Mouse (Mus musculus): ENCODE results near the gene Pacsin2. TPM values are rescaled to one million over a fixed set of nuclear protein-coding genes. Genes with fewer than 3 reads are reported as not detected.
A peak's percentile ranks its signal among the peaks of the same experiment; 100 is the strongest.

Gene Pacsin2
- polyA plus RNA-seq, 1 experiment from 2014 or later, result 70.8 TPM

- Histone ChIP-seq H3K36me3 (no peaks in the 10 kb centered on the region), H3K4me1 (replicated peaks) (peaks cover 55% of the 10 kb centered on the region), H3K9me3 (no peaks in the 10 kb centered on the region), H3K4me2 (replicated peaks) (no peak overlapping the region), H3K9ac (no peak overlapping the region), H3K4me3 (replicated peaks) (no peak overlapping the region), H3K27ac (no peak overlapping the region), H3K27me3 (replicated peaks) (no peaks in the 10 kb centered on the region)
- peak; percentile 87 for ATAC-seq
- WGBS, result 36% methylated on average over 6 of the region's 6 CpGs
Observed at GRCm38 (mm10) chr15:83444425-83444824, 20.0 kb downstream of the Pacsin2 start.

- H3K4me2 ChIP-seq (replicated peaks), result no peak overlapping the region
- 89% methylated on average over 4 of the region's 4 CpGs for WGBS
- no peaks in the 10 kb centered on the region for H3K36me3 ChIP-seq
- H3K9me3 ChIP-seq, result no peaks in the 10 kb centered on the region
- H3K4me1 ChIP-seq (replicated peaks), result peaks cover 42% of the 10 kb centered on the region
- ATAC-seq, result no peak
- no peak overlapping the region for H3K9ac ChIP-seq
- no peak overlapping the region for H3K27ac ChIP-seq
- H3K4me3 ChIP-seq (replicated peaks), result no peak overlapping the region
- no peaks in the 10 kb centered on the region for H3K27me3 ChIP-seq (replicated peaks)
Observed at GRCm38 (mm10) chr15:83442495-83443037, 21.8 kb downstream of the Pacsin2 start.

GRCm38 (mm10) chr15:83440726-83441125 lies 23.7 kb downstream of the Pacsin2 start:
- no peaks in the 10 kb centered on the region for H3K9me3 ChIP-seq
- no peaks in the 10 kb centered on the region for H3K27me3 ChIP-seq (replicated peaks)
- peaks cover 27% of the 10 kb centered on the region for H3K4me1 ChIP-seq (replicated peaks)
- no peak overlapping the region for H3K4me3 ChIP-seq (replicated peaks)
- no peak for ATAC-seq
- WGBS, result 49% methylated on average over 5 of the region's 5 CpGs
- no peak overlapping the region for H3K4me2 ChIP-seq (replicated peaks)
- no peak overlapping the region for H3K27ac ChIP-seq
- H3K36me3 ChIP-seq, result no peaks in the 10 kb centered on the region
- no peak overlapping the region for H3K9ac ChIP-seq

GRCm38 (mm10) chr15:83436541-83436940 lies 27.9 kb downstream of the Pacsin2 start:
- H3K4me3 ChIP-seq (replicated peaks), result no peak overlapping the region
- no peak overlapping the region for H3K27ac ChIP-seq
- no peaks in the 10 kb centered on the region for H3K27me3 ChIP-seq (replicated peaks)
- H3K4me1 ChIP-seq (replicated peaks), result peaks cover 20% of the 10 kb centered on the region
- H3K9ac ChIP-seq, result no peak overlapping the region
- WGBS, result 90% methylated on average over 9 of the region's 9 CpGs
- no peaks in the 10 kb centered on the region for H3K9me3 ChIP-seq
- no peaks in the 10 kb centered on the region for H3K36me3 ChIP-seq
- no peak for ATAC-seq
- H3K4me2 ChIP-seq (replicated peaks), result no peak overlapping the region

- no peak overlapping the region for H3K9ac ChIP-seq
- no peaks in the 10 kb centered on the region for H3K36me3 ChIP-seq
- H3K4me3 ChIP-seq (replicated peaks), result no peak overlapping the region
- ATAC-seq, result no peak
- no peaks in the 10 kb centered on the region for H3K9me3 ChIP-seq
- H3K27ac ChIP-seq, result no peak overlapping the region
- peaks cover 20% of the 10 kb centered on the region for H3K4me1 ChIP-seq (replicated peaks)
- WGBS, result 77% methylated on average over 8 of the region's 8 CpGs
- no peak overlapping the region for H3K4me2 ChIP-seq (replicated peaks)
- H3K27me3 ChIP-seq (replicated peaks), result no peaks in the 10 kb centered on the region
Observed at GRCm38 (mm10) chr15:83435324-83436090, 28.9 kb downstream of the Pacsin2 start.

- Histone ChIP-seq H3K4me2 (replicated peaks) (no peak overlapping the region), H3K27me3 (replicated peaks) (no peaks in the 10 kb centered on the region), H3K36me3 (no peaks in the 10 kb centered on the region), H3K4me3 (replicated peaks) (no peak overlapping the region), H3K9ac (no peak overlapping the region), H3K4me1 (replicated peaks) (peaks cover 22% of the 10 kb centered on the region), H3K9me3 (no peaks in the 10 kb centered on the region), H3K27ac (no peak overlapping the region)
- no peak for ATAC-seq
- 76% methylated on average over 4 of the region's 4 CpGs for WGBS
Observed at GRCm38 (mm10) chr15:83434692-83435091, 29.7 kb downstream of the Pacsin2 start.

GRCm38 (mm10) chr15:83433344-83433743 lies 31.1 kb downstream of the Pacsin2 start:
- no peak for ATAC-seq
- peaks cover 23% of the 10 kb centered on the region for H3K4me1 ChIP-seq (replicated peaks)

GRCm38 (mm10) chr15:83432231-83433031 lies 32.0 kb downstream of the Pacsin2 start:
- peak overlapping the region; percentile 37 for H3K4me2 ChIP-seq (replicated peaks)
- H3K27ac ChIP-seq, result peak overlapping the region; percentile 69
- H3K4me1 ChIP-seq (replicated peaks), result peaks cover 23% of the 10 kb centered on the region
- 28% methylated on average over 15 of the region's 15 CpGs for WGBS
- no peaks in the 10 kb centered on the region for H3K27me3 ChIP-seq (replicated peaks)
- H3K9ac ChIP-seq, result peak overlapping the region; percentile 21; the same call in 1 of the 2 replicates
- H3K4me3 ChIP-seq (replicated peaks), result peak overlapping the region; percentile 7; the same call in 1 of the 2 replicates
- H3K36me3 ChIP-seq, result no peaks in the 10 kb centered on the region
- peak; percentile 90 for ATAC-seq
- no peaks in the 10 kb centered on the region for H3K9me3 ChIP-seq

More at GRCm38 (mm10) chr15:83433344-83433743, 31.1 kb downstream of the Pacsin2 start:
- Histone ChIP-seq H3K27ac (peak overlapping the region; percentile 69), H3K9me3 (no peaks in the 10 kb centered on the region), H3K9ac (no peak overlapping the region), H3K4me2 (replicated peaks) (no peak overlapping the region), H3K4me3 (replicated peaks) (no peak overlapping the region), H3K27me3 (replicated peaks) (no peaks in the 10 kb centered on the region), H3K36me3 (no peaks in the 10 kb centered on the region)
- WGBS, result 71% methylated on average over 2 of the region's 2 CpGs

- no peak overlapping the region for H3K4me2 ChIP-seq (replicated peaks)
- no peak overlapping the region for H3K27ac ChIP-seq
- no peaks in the 10 kb centered on the region for H3K36me3 ChIP-seq
- H3K27me3 ChIP-seq (replicated peaks), result no peaks in the 10 kb centered on the region
- H3K4me1 ChIP-seq (replicated peaks), result peaks cover 23% of the 10 kb centered on the region
- no peak for ATAC-seq
- no peaks in the 10 kb centered on the region for H3K9me3 ChIP-seq
- H3K4me3 ChIP-seq (replicated peaks), result no peak overlapping the region
- no peak overlapping the region for H3K9ac ChIP-seq
- 88% methylated on average over 14 of the region's 14 CpGs for WGBS
Observed at GRCm38 (mm10) chr15:83430986-83431763, 33.2 kb downstream of the Pacsin2 start.

GRCm38 (mm10) chr15:83430419-83430818 lies 34.0 kb downstream of the Pacsin2 start:
- H3K4me1 ChIP-seq (replicated peaks), result peaks cover 20% of the 10 kb centered on the region
- WGBS, result 77% methylated on average over 7 of the region's 7 CpGs
- no peak overlapping the region for H3K9ac ChIP-seq
- no peak overlapping the region for H3K4me3 ChIP-seq (replicated peaks)
- no peaks in the 10 kb centered on the region for H3K9me3 ChIP-seq
- ATAC-seq, result no peak
- no peaks in the 10 kb centered on the region for H3K36me3 ChIP-seq
- H3K27me3 ChIP-seq (replicated peaks), result no peaks in the 10 kb centered on the region
- H3K4me2 ChIP-seq (replicated peaks), result no peak overlapping the region
- no peak overlapping the region for H3K27ac ChIP-seq

- no peak for ATAC-seq
- Histone ChIP-seq H3K27me3 (replicated peaks) (no peaks in the 10 kb centered on the region), H3K4me2 (replicated peaks) (no peak overlapping the region), H3K9me3 (no peaks in the 10 kb centered on the region), H3K9ac (no peak overlapping the region), H3K4me3 (replicated peaks) (no peak overlapping the region), H3K36me3 (no peaks in the 10 kb centered on the region), H3K27ac (no peak overlapping the region), H3K4me1 (replicated peaks) (peaks cover 18% of the 10 kb centered on the region)
- 89% methylated on average over 1 of the region's 1 CpGs for WGBS
Observed at GRCm38 (mm10) chr15:83428586-83428985, 35.8 kb downstream of the Pacsin2 start.
